8 mouse cellular contexts compared by ENCODE assay signal in the genomic region with DNA sequence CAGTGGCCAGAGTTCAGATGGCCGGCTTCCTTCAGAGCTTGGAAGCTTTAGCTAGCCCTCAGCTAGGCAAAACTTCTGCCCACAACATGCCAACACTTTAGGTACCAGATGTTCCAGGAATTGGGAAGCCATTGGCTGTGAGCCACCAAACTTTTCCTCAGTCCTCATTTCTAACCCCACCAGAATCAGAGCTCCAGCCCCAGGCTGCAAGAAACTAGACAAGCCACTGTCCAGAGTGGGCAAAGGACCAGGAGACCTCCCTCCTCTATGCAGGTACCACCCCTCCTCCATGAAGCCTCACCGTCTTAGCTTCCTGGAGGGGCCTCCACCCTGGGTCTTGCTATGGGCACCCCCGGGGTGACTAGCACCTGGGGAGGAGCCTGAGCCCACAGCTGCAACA. TPM values are rescaled to one million over a fixed set of nuclear protein-coding genes. Genes with fewer than 3 reads are reported as not detected.
DNase-seq lines count a peak whose midpoint lies in the region; ATAC-seq and TF ChIP-seq lines count a peak whose summit lies in the region.
"Had no signal": no experiment of that assay in that cellular context is flagged by ENCODE, and none has a peak within 500 bp of the region (broad histone marks: within the 10 kb centered on the region; RNA-seq: fewer than 3 reads in every experiment).

No protein-coding gene starts in this region.

- 48% methylated on average over 3 of the region's 3 CpGs for WGBS in liver, embryonic 15.5 days (ENCODE audit: insufficient replicate concordance)
- WGBS in liver, embryonic 11.5 days, result 37% methylated on average over 3 of the region's 3 CpGs
- 35% methylated on average over 2 of the region's 3 CpGs for WGBS in embryonic facial prominence, embryonic 14.5 days
- 41% methylated on average over 3 of the region's 3 CpGs for WGBS in hindbrain, postnatal 0 days
- 47% methylated on average over 3 of the region's 3 CpGs for WGBS in neural tube, embryonic 15.5 days

- no peaks in the 10 kb centered on the region for H3K36me3 ChIP-seq in liver, embryonic 15.5 days (replicated peaks)
- H3K36me3 ChIP-seq in liver, embryonic 11.5 days (ENCODE audit: control insufficient read depth, insufficient read depth, low read length), result no peaks in the 10 kb centered on the region
- peaks cover 30% of the 10 kb centered on the region for H3K36me3 ChIP-seq in embryonic facial prominence, embryonic 14.5 days (ENCODE audit: control insufficient read depth, insufficient read depth, low read length)
- H3K36me3 ChIP-seq in hindbrain, postnatal 0 days (ENCODE audit: insufficient read depth, low read length), result peaks cover 27% of the 10 kb centered on the region
- peaks cover 29% of the 10 kb centered on the region for H3K36me3 ChIP-seq in neural tube, embryonic 15.5 days

- H3K9me3 ChIP-seq in liver, embryonic 15.5 days (replicated peaks), result no peaks in the 10 kb centered on the region
- H3K9me3 ChIP-seq in liver, embryonic 11.5 days (ENCODE audit: control insufficient read depth, low read length), result no peaks in the 10 kb centered on the region
- no peaks in the 10 kb centered on the region for H3K9me3 ChIP-seq in embryonic facial prominence, embryonic 14.5 days (ENCODE audit: control insufficient read depth, low read length)
- no peaks in the 10 kb centered on the region for H3K9me3 ChIP-seq in hindbrain, postnatal 0 days (ENCODE audit: low read length)
- H3K9me3 ChIP-seq in neural tube, embryonic 15.5 days (replicated peaks), result no peaks in the 10 kb centered on the region

- no peak for TF ChIP-seq CTCF in hindbrain, postnatal 0 days (IDR thresholded peaks at IDR 0.05; ENCODE audit: low read depth)

- H3K4me2 ChIP-seq in liver, embryonic 15.5 days, result peak overlapping the region; percentile 72; the same call in 1 of the 2 replicates
- no peak overlapping the region for H3K4me2 ChIP-seq in liver, embryonic 11.5 days
- peak overlapping the region; percentile 75 for H3K4me2 ChIP-seq in embryonic facial prominence, embryonic 14.5 days (ENCODE audit: low read depth, low read length)
- peak overlapping the region; percentile 81 for H3K4me2 ChIP-seq in hindbrain, postnatal 0 days (ENCODE audit: low read depth, low read length)
- peak overlapping the region; percentile 92 for H3K4me2 ChIP-seq in neural tube, embryonic 15.5 days

- H3K27ac ChIP-seq in liver, embryonic 15.5 days (replicated peaks), result no peak overlapping the region
- no peak overlapping the region for H3K27ac ChIP-seq in liver, embryonic 11.5 days (ENCODE audit: low read depth, low read length)
- H3K27ac ChIP-seq in embryonic facial prominence, embryonic 14.5 days (replicated peaks; ENCODE audit: low read depth, low read length), result no peak overlapping the region
- H3K27ac ChIP-seq in hindbrain, postnatal 0 days, result no peak overlapping the region
- no peak overlapping the region for H3K27ac ChIP-seq in neural tube, embryonic 15.5 days (replicated peaks)

- ATAC-seq in liver, embryonic 15.5 days (ENCODE audit: insufficient read depth), result no peak
- no peak for ATAC-seq in liver, embryonic 11.5 days (replicated peaks; ENCODE audit: low FRiP score)
- no peak for ATAC-seq in embryonic facial prominence, embryonic 14.5 days (ENCODE audit: low read depth)
- ATAC-seq in hindbrain, postnatal 0 days, result no peak
- no peak for ATAC-seq in neural tube, embryonic 15.5 days (ENCODE audit: low FRiP score)

- DNase-seq in liver, embryonic 11.5 days (ENCODE audit: low spot score), result no peak
- DNase-seq in embryonic facial prominence, embryonic 14.5 days (ENCODE audit: low spot score), result no peak
- DNase-seq in hindbrain, postnatal 0 days (ENCODE audit: low spot score), result no peak
- DNase-seq in adipocyte (ENCODE audit: low spot score), result no peak
- no peak for DNase-seq in right cerebral cortex, adult 2 months (ENCODE audit: low spot score in 2 of 2)

- H3K4me1 ChIP-seq in liver, embryonic 15.5 days (replicated peaks), result peaks cover 36% of the 10 kb centered on the region
- peaks cover 12% of the 10 kb centered on the region for H3K4me1 ChIP-seq in liver, embryonic 11.5 days (replicated peaks; ENCODE audit: control insufficient read depth, insufficient read depth, low read length)
- H3K4me1 ChIP-seq in embryonic facial prominence, embryonic 14.5 days (ENCODE audit: control insufficient read depth, insufficient read depth, low read length), result peaks cover 30% of the 10 kb centered on the region
- H3K4me1 ChIP-seq in hindbrain, postnatal 0 days (ENCODE audit: insufficient read depth, low read length), result peaks cover 21% of the 10 kb centered on the region
- H3K4me1 ChIP-seq in neural tube, embryonic 15.5 days, result peaks cover 44% of the 10 kb centered on the region

- peaks cover 97% of the 10 kb centered on the region for H3K27me3 ChIP-seq in liver, embryonic 15.5 days
- peaks cover 97% of the 10 kb centered on the region for H3K27me3 ChIP-seq in liver, embryonic 11.5 days (replicated peaks; ENCODE audit: control insufficient read depth, insufficient read depth, low read length)
- H3K27me3 ChIP-seq in embryonic facial prominence, embryonic 14.5 days (replicated peaks; ENCODE audit: control insufficient read depth, insufficient read depth, low read length), result peaks cover 39% of the 10 kb centered on the region
- H3K27me3 ChIP-seq in hindbrain, postnatal 0 days (ENCODE audit: insufficient read depth, low read length), result peaks cover 24% of the 10 kb centered on the region
- peaks cover 41% of the 10 kb centered on the region for H3K27me3 ChIP-seq in neural tube, embryonic 15.5 days (replicated peaks)

- no peak overlapping the region for H3K4me3 ChIP-seq in liver, embryonic 15.5 days (replicated peaks)
- H3K4me3 ChIP-seq in liver, embryonic 11.5 days (ENCODE audit: low read depth, low read length), result no peak overlapping the region
- peak overlapping the region; percentile 82 for H3K4me3 ChIP-seq in embryonic facial prominence, embryonic 14.5 days (ENCODE audit: low read depth, low read length)
- H3K4me3 ChIP-seq in hindbrain, postnatal 0 days (ENCODE audit: low read length), result peak overlapping the region; percentile 48; the same call in 1 of the 2 replicates
- peak overlapping the region; percentile 85; the same call in 1 of the 2 replicates for H3K4me3 ChIP-seq in neural tube, embryonic 15.5 days (replicated peaks)

- H3K9ac ChIP-seq in liver, embryonic 15.5 days, result no peak overlapping the region
- no peak overlapping the region for H3K9ac ChIP-seq in liver, embryonic 11.5 days (ENCODE audit: low read depth, low read length)
- 0 out of 2 replicates have a peak overlapping the region, but pooled peaks have one; percentile 65 for H3K9ac ChIP-seq in embryonic facial prominence, embryonic 14.5 days (ENCODE audit: low read depth, low read length)
- H3K9ac ChIP-seq in hindbrain, postnatal 0 days (replicated peaks; ENCODE audit: low read length), result 0 out of 2 replicates have a peak overlapping the region, but pooled peaks have one; percentile 13
- peak overlapping the region; percentile 98; the same call in 1 of the 2 replicates for H3K9ac ChIP-seq in neural tube, embryonic 15.5 days (replicated peaks)

RNA-seq across cellular contexts. Expression of gene Gm49601, which starts 0.9 kb away (rescaled TPM):
- polyA plus RNA-seq in liver, embryonic 15.5 days (2015; fragmentation: Nextera tagmentation; extraction: Ambion mirVana), result 0.39 and 0.91 TPM in 2 replicates
- not detected in 2 replicates for polyA plus RNA-seq in liver, embryonic 11.5 days (2014; fragmentation: Nextera tagmentation; extraction: Ambion mirVana)
- polyA plus RNA-seq in embryonic facial prominence, embryonic 14.5 days (2014; fragmentation: Nextera tagmentation; extraction: Ambion mirVana), result 2.4 and 2.6 TPM in 2 replicates
- 23.8 and 24.0 TPM in 2 replicates for total RNA-seq in hindbrain, postnatal 0 days (2014; rRNA removed)
- polyA plus RNA-seq in hindbrain, postnatal 0 days (2015; fragmentation: Nextera tagmentation; extraction: Ambion mirVana), result 3.1 and 4.0 TPM in 2 replicates
- polyA plus RNA-seq in neural tube, embryonic 15.5 days (2015; fragmentation: Nextera tagmentation; extraction: Ambion mirVana), result 14.0 and 21.3 TPM in 2 replicates
- total RNA-seq: liver, adult 2 months had no signal
- polyA plus RNA-seq: liver, adult 2 months had no signal

RNA-seq across cellular contexts. Expression of gene Sept5, which starts 2.6 kb away (rescaled TPM):
- polyA plus RNA-seq in liver, embryonic 15.5 days (2015; fragmentation: Nextera tagmentation; extraction: Ambion mirVana), result 3.5 and 3.6 TPM in 2 replicates
- polyA plus RNA-seq in liver, embryonic 11.5 days (2014; fragmentation: Nextera tagmentation; extraction: Ambion mirVana), result 6.0 and 6.2 TPM in 2 replicates
- 34.1 and 43.5 TPM in 2 replicates for polyA plus RNA-seq in embryonic facial prominence, embryonic 14.5 days (2014; fragmentation: Nextera tagmentation; extraction: Ambion mirVana)
- 286 and 335 TPM in 2 replicates for total RNA-seq in hindbrain, postnatal 0 days (2014; rRNA removed)
- polyA plus RNA-seq in hindbrain, postnatal 0 days (2015; fragmentation: Nextera tagmentation; extraction: Ambion mirVana), result 186 and 195 TPM in 2 replicates
- polyA plus RNA-seq in neural tube, embryonic 15.5 days (2015; fragmentation: Nextera tagmentation; extraction: Ambion mirVana), result 185 and 216 TPM in 2 replicates

RNA-seq across cellular contexts. Expression of gene Gp1bb, which starts 5.0 kb away (rescaled TPM):
- 19.6 and 24.9 TPM in 2 replicates for polyA plus RNA-seq in liver, embryonic 15.5 days (2015; fragmentation: Nextera tagmentation; extraction: Ambion mirVana)
- polyA plus RNA-seq in liver, embryonic 11.5 days (2014; fragmentation: Nextera tagmentation; extraction: Ambion mirVana), result 42.4 and 46.3 TPM in 2 replicates
- polyA plus RNA-seq in embryonic facial prominence, embryonic 14.5 days (2014; fragmentation: Nextera tagmentation; extraction: Ambion mirVana), result 3.0 and 3.1 TPM in 2 replicates
- 29.3 and 30.8 TPM in 2 replicates for total RNA-seq in hindbrain, postnatal 0 days (2014; rRNA removed)
- polyA plus RNA-seq in hindbrain, postnatal 0 days (2015; fragmentation: Nextera tagmentation; extraction: Ambion mirVana), result 7.6 and 10.1 TPM in 2 replicates
- 10.1 and 11.5 TPM in 2 replicates for polyA plus RNA-seq in neural tube, embryonic 15.5 days (2015; fragmentation: Nextera tagmentation; extraction: Ambion mirVana)
- total RNA-seq: liver, adult 2 months had no signal
- polyA plus RNA-seq: liver, adult 2 months had no signal

RNA-seq across cellular contexts. Expression of gene Tbx1, which starts 36.7 kb away (rescaled TPM):
- 0.15 and 0.23 TPM in 2 replicates for polyA plus RNA-seq in liver, embryonic 15.5 days (2015; fragmentation: Nextera tagmentation; extraction: Ambion mirVana)
- 0.17 and 0.43 TPM in 2 replicates for polyA plus RNA-seq in liver, embryonic 11.5 days (2014; fragmentation: Nextera tagmentation; extraction: Ambion mirVana)
- 10.5 and 12.4 TPM in 2 replicates for polyA plus RNA-seq in embryonic facial prominence, embryonic 14.5 days (2014; fragmentation: Nextera tagmentation; extraction: Ambion mirVana)
- total RNA-seq in hindbrain, postnatal 0 days (2014; rRNA removed), result 0.37 and 4.0 TPM in 2 replicates
- 0.51 and 0.92 TPM in 2 replicates for polyA plus RNA-seq in hindbrain, postnatal 0 days (2015; fragmentation: Nextera tagmentation; extraction: Ambion mirVana)
- polyA plus RNA-seq in neural tube, embryonic 15.5 days (2015; fragmentation: Nextera tagmentation; extraction: Ambion mirVana), result 1.2 and 1.9 TPM in 2 replicates
- total RNA-seq: liver, adult 2 months had no signal

Comparison
In these comparisons a context has a peak if more than half of its experiments do, and no peak if none do; other contexts are left out.
1. H3K4me3 ChIP-seq: peak in embryonic facial prominence, embryonic 14.5 days (single experiment), hindbrain, postnatal 0 days (single experiment) and neural tube, embryonic 15.5 days (single experiment); none in liver, embryonic 15.5 days (single experiment) and liver, embryonic 11.5 days (single experiment).
2. H3K9ac ChIP-seq: peak in embryonic facial prominence, embryonic 14.5 days (single experiment), hindbrain, postnatal 0 days (single experiment) and neural tube, embryonic 15.5 days (single experiment); none in liver, embryonic 15.5 days (single experiment) and liver, embryonic 11.5 days (single experiment).